Mouse (Mus musculus) right cerebral cortex, postnatal 25 days (tissue): Measurements from ENCODE around the gene Cdc6.

Experiments used
- DNase-seq: peaks from one replicate; pipeline ENCODE4 v3.0.0; 2022

Cdc6 gene

GRCm38 (mm10) chr11:98963191-98964021 lies 55.8 kb downstream of the Cdc6 start:
- peak; percentile 59 for DNase-seq

- no peak for DNase-seq
Measured at GRCm38 (mm10) chr11:98964201-98964615, 56.6 kb downstream of the Cdc6 start.

DNA sequence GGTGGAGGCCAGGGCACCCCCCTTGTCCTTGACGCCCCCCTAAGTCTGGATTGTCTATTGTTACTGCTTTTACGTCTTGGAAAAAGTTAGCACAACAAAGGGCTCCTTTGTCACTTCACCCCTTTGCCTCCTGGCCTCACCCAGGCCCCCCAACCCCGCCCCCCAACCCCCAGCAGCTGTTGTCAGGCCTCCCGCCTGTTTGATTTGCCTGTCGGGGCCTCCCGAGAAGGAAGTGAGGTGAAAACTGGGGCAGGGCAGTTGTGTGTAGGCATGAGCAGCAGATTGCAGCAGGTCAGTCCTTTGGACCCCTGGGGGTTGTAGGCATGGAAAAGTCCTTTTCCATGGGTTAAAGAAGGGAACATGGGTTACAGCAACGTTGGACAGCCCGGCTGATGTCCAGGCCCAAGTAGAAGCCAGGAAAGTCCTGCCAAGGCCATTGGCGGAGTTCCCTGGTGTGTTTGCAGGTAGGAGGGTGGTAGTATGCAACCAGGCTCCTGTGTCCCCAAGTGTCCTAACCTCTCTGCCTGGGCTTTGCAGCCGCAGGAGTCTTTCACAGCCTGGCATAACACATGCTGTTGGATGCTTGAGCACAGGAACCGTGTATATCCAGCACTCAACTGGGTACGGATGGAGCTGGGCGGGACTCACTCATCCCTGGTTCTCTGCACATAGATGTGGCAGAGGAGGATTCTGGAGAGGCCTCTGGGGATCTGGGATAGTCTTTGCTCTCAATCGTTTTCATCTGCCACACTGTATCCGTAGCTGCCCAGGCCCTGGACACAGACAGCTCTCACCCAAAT lies 57.2 kb downstream of the Cdc6 start:
- DNase-seq: no peak

DNA sequence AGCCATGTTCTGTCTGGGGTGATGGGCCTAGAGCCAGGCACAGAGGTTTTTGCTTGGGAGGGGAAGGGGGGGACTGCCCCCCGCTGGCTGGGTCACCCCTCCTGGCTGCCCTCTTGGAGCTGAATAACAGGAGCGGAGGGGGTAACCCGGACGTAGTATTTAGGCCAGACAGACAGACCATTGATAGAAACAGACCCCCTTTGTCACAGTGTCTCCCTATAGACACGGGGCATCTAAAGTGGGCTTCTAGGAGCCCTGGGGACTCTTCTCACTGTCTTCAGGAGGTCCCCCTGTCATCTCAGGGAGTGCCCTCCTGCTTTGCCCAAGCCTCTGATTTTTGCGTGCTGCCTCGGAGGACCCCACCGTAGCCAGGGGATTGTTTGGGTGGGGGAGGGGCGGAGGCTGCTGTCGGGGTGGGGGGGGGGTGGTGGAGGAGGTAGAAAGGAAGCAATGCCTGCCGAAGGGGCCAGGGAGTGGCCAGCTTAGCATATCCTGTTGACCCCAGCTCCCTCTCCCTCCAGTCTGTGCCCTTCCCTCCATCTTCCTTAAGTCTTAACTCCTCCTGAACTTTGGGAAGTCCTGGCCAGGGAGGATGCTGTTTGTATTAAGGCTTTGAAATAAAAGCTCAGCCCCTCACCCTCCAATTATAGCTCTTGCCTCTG lies 57.9 kb downstream of the Cdc6 start:
- no peak for DNase-seq

DNA sequence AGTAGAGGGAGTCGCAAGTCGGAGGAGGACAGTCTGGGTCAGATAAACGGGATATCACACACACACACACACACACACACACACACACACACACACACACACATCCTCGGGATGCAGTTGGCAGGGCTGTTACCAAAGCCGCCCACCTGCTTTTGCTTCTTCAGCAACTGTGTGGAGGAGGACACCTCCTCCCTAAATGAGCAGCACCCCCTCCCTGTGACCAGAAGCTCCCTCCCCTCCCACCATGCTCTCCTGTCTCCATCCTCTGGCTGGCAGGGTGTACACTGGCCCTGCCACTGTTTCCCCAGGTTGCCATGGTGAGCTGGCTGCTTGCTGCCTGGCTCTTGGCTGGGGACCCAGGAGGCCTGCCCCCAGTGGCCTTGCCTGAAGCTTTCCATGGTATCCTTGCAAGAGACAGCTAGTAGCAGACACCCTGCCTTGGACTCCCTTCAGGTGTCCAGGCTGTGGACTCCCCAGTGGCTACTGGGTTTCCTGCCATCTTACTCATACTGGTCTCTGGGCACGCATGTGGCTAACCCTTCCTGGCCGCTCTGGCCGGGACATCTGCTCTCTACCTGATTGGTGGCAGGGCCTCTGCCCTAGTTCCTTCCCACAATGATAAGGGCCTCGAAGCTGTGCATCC lies 59.0 kb downstream of the Cdc6 start:
- DNase-seq: peak; percentile 74

GRCm38 (mm10) chr11:98968079-98968478 lies 60.5 kb downstream of the Cdc6 start:
- DNase-seq: no peak

DNA sequence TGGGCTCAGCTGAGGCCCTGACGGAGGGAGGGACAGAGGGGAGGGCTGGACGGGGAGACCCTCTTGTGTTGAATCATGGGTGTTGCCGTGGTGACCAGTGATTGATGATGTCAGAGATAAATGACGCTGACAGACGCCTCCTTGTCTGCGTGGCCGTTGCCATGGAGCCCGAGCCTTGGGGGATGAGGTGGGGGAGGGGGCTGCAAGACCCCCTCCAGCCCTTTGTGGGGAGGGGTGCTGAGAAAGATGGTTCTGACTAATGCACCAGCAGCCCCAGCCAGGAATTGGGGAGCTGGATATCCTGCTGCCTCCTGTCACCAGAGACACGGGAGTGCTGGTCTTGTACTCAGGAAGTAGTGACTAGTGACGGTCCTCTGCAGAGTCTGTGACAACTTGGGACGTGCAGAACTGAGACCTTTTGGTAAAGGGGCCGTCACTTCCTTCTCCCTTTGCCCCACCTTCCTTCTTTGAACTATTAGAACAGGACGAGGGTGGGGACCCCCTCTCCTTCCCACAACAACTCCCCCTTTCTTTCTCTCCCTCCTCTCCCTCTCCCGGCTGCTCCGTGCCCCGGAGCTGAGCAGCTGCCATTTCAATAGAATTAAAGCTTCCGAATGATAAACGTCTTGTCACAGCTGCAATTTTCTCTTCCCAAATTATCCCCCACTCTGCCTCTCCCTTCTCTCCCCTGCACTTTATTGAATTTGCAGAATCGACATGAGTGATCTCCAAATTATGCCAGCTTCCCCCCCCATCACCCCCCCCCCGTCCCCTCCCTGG lies 61.3 kb downstream of the Cdc6 start:
- DNase-seq: no peak

GRCm38 (mm10) chr11:98969496-98969927 lies 61.9 kb downstream of the Cdc6 start:
- DNase-seq: peak; percentile 83

GRCm38 (mm10) chr11:98970191-98970925 lies 62.8 kb downstream of the Cdc6 start:
- DNase-seq: no peak

DNA sequence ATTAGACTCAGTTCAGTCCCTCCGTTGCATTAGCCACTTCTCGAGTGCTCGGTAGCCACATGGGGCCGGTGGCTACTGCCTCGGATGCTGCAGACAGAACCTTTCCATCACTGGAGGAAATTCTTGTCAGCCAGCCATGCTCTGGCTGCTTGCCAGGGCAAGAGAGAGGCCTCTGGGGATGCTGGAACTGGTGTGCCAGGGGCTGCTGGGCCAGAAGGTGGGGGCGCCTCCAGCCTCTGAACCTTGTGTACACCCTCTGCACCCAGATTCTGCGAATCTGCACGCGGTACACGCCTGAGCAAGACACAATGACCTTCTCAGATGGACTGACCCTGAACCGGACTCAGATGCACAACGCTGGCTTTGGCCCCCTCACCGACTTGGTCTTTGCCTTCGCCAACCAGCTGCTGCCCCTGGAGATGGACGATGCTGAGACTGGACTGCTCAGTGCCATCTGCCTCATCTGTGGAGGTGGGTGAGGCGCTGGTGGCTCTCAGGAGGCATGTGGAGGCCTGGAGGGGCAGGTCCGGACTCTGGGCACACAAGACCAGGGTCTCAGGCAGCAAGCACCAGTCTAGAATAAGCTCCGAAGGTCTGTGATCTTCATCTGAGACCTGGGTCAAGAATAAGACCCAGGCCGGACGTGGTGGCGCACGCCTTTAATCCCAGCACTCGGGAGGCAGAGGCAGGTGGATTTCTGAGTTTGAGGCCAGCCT lies 63.9 kb downstream of the Cdc6 start:
- DNase-seq: no peak

- DNase-seq: peak; percentile 76
Measured at GRCm38 (mm10) chr11:98972215-98972614, 64.6 kb downstream of the Cdc6 start.

DNA sequence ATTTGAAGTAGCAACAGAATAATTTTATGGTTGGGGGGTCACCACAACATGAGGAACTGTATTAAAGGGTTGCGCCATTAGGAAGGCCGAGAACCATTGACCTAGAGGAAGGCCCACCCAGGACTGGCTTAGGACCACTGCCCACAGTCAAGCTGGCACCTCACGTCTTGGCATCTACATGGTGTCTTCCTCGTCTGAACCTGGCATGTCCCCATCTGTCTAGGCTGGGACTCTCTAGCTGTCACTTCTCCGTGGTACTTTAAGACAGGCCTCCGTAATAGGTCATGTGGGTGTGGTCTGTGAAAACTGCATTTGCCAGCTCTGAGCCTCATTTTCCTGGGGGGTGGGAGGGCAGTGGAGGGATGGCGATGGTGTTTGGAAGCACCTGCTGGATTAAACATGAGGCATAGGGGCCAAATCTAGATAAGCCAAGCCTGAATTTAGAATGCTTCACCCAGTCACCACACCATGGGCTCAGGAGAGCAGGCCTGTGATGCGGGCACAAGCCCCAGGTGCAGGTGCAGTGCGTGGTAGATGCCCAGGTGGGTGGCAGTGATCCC lies 65.3 kb downstream of the Cdc6 start:
- no peak for DNase-seq
